ENCODE assay signal across 8 mouse cellular contexts in the genomic region with DNA sequence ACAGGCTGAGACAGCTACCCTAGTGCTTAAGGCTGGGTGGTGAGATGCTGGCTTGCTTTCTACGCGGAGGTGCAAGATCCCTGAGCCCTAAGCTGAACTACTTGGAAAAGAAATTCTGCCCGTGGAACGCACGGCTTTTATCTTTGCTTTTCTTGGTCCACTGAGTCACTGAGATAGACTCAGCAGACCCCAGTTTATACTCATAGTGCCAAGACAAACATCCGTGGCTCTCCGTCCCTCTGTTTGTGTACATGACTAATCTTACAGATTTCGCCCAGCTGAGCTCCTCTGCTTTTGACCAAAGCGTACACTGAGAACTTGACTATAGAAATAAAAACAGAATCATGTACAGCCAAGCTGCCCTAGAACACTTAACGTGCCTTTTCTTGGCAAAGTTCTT.
DNase-seq lines count a peak whose midpoint lies in the region; ATAC-seq lines count a peak whose summit lies in the region.

No protein-coding gene starts in this region.

- H3K9me3 ChIP-seq in forebrain, embryonic 10.5 days, result no peaks in the 10 kb centered on the region
- H3K9me3 ChIP-seq in forebrain, embryonic 16.5 days (ENCODE audit: control insufficient read depth, low read length), result no peaks in the 10 kb centered on the region
- H3K9me3 ChIP-seq in limb, embryonic 12.5 days, result no peaks in the 10 kb centered on the region
- no peaks in the 10 kb centered on the region for H3K9me3 ChIP-seq in limb, embryonic 10.5 days (replicated peaks)
- no peaks in the 10 kb centered on the region for H3K9me3 ChIP-seq in heart, embryonic 14.5 days (ENCODE audit: control insufficient read depth, low read length)
- no peaks in the 10 kb centered on the region for H3K9me3 ChIP-seq in lung, embryonic 15.5 days

- H3K36me3 ChIP-seq in forebrain, embryonic 10.5 days (replicated peaks), result no peaks in the 10 kb centered on the region
- no peaks in the 10 kb centered on the region for H3K36me3 ChIP-seq in forebrain, embryonic 16.5 days (ENCODE audit: control insufficient read depth, insufficient read depth)
- H3K36me3 ChIP-seq in limb, embryonic 12.5 days, result no peaks in the 10 kb centered on the region
- no peaks in the 10 kb centered on the region for H3K36me3 ChIP-seq in limb, embryonic 10.5 days
- H3K36me3 ChIP-seq in heart, embryonic 14.5 days (ENCODE audit: control insufficient read depth, insufficient read depth, low read length), result no peaks in the 10 kb centered on the region
- no peaks in the 10 kb centered on the region for H3K36me3 ChIP-seq in lung, embryonic 15.5 days

- H3K27me3 ChIP-seq in forebrain, embryonic 10.5 days (ENCODE audit: poor library complexity, severe bottlenecking), result no peaks in the 10 kb centered on the region; the same call in 1 of the 2 replicates
- H3K27me3 ChIP-seq in forebrain, embryonic 16.5 days (replicated peaks; ENCODE audit: control insufficient read depth, insufficient read depth, low read length), result no peaks in the 10 kb centered on the region
- no peaks in the 10 kb centered on the region for H3K27me3 ChIP-seq in limb, embryonic 12.5 days
- no peaks in the 10 kb centered on the region for H3K27me3 ChIP-seq in limb, embryonic 10.5 days (ENCODE audit: low read depth, poor library complexity, severe bottlenecking)
- no peaks in the 10 kb centered on the region for H3K27me3 ChIP-seq in heart, embryonic 14.5 days (ENCODE audit: control insufficient read depth, insufficient read depth, low read length)
- no peaks in the 10 kb centered on the region for H3K27me3 ChIP-seq in lung, embryonic 15.5 days

- peak overlapping the region; percentile 85 for H3K27ac ChIP-seq in forebrain, embryonic 10.5 days
- H3K27ac ChIP-seq in forebrain, embryonic 16.5 days (ENCODE audit: low read length), result no peak overlapping the region
- H3K27ac ChIP-seq in limb, embryonic 12.5 days, result no peak overlapping the region
- H3K27ac ChIP-seq in limb, embryonic 10.5 days, result no peak overlapping the region
- peak overlapping the region; percentile 69 to 88 for H3K27ac ChIP-seq in heart, embryonic 14.5 days (replicated peaks in 1 of 2; ENCODE audit: control insufficient read depth in 1 of 2, insufficient read depth in 1 of 2, low read depth in 2 of 2, low read length in 2 of 2)
- H3K27ac ChIP-seq in lung, embryonic 15.5 days, result peak overlapping the region; percentile 86

- H3K9ac ChIP-seq in forebrain, embryonic 16.5 days (replicated peaks; ENCODE audit: low read depth, low read length), result no peak overlapping the region
- H3K9ac ChIP-seq in limb, embryonic 12.5 days (replicated peaks), result no peak overlapping the region
- H3K9ac ChIP-seq in heart, embryonic 14.5 days (ENCODE audit: low read length), result peak overlapping the region; percentile 12
- H3K9ac ChIP-seq in lung, embryonic 15.5 days, result no peak overlapping the region

- WGBS in forebrain, embryonic 10.5 days, result 77% methylated on average over 10 of the region's 10 CpGs
- 78% methylated on average over 10 of the region's 10 CpGs for WGBS in forebrain, embryonic 16.5 days
- WGBS in limb, embryonic 12.5 days, result 81% methylated on average over 10 of the region's 10 CpGs
- WGBS in limb, embryonic 10.5 days, result 81% methylated on average over 10 of the region's 10 CpGs
- 19% methylated on average over 10 of the region's 10 CpGs for WGBS in heart, embryonic 14.5 days
- 7% methylated on average over 10 of the region's 10 CpGs for WGBS in lung, embryonic 15.5 days

- H3K4me3 ChIP-seq in forebrain, embryonic 10.5 days, result no peak overlapping the region
- no peak overlapping the region for H3K4me3 ChIP-seq in forebrain, embryonic 16.5 days (replicated peaks; ENCODE audit: low read length)
- H3K4me3 ChIP-seq in limb, embryonic 12.5 days (replicated peaks), result no peak overlapping the region
- H3K4me3 ChIP-seq in limb, embryonic 10.5 days, result no peak overlapping the region
- peak overlapping the region; percentile 39 to 52; a peak in 3 of 4 replicates for H3K4me3 ChIP-seq in heart, embryonic 14.5 days (ENCODE audit: control insufficient read depth in 1 of 2, insufficient read depth in 1 of 2, low read depth in 1 of 2, low read length in 2 of 2)
- peak overlapping the region; percentile 37 for H3K4me3 ChIP-seq in lung, embryonic 15.5 days

- peaks cover 24% of the 10 kb centered on the region for H3K4me1 ChIP-seq in forebrain, embryonic 10.5 days
- H3K4me1 ChIP-seq in forebrain, embryonic 16.5 days (replicated peaks; ENCODE audit: control insufficient read depth, insufficient read depth, low read length), result peaks cover 13% of the 10 kb centered on the region
- peaks cover 4% of the 10 kb centered on the region for H3K4me1 ChIP-seq in limb, embryonic 12.5 days (replicated peaks)
- H3K4me1 ChIP-seq in limb, embryonic 10.5 days, result peaks cover 18% of the 10 kb centered on the region; the same call in 1 of the 2 replicates
- H3K4me1 ChIP-seq in heart, embryonic 14.5 days (ENCODE audit: control insufficient read depth in 2 of 2, insufficient read depth in 2 of 2, low read length in 2 of 2), result peaks cover 26 to 30% of the 10 kb centered on the region in 2 experiments
- H3K4me1 ChIP-seq in lung, embryonic 15.5 days, result peaks cover 45% of the 10 kb centered on the region

- no peak for ATAC-seq in forebrain, embryonic 16.5 days
- ATAC-seq in limb, embryonic 12.5 days (ENCODE audit: insufficient number of reproducible peaks, insufficient read depth, low FRiP score, low TSS enrichment, low read depth), result no peak
- ATAC-seq in heart, embryonic 14.5 days (ENCODE audit: insufficient number of reproducible peaks, insufficient read depth, low FRiP score, low read depth), result peak; percentile 48; the same call in 1 of the 2 replicates
- ATAC-seq in lung, embryonic 15.5 days (ENCODE audit: borderline replicate concordance, extremely low read depth, low FRiP score, low TSS enrichment), result peak; percentile 29; the same call in 1 of the 2 replicates

- no peak for DNase-seq in forebrain, embryonic 10.5 days (ENCODE audit: extremely low spot score, low spot score)
- no peak for DNase-seq in limb, embryonic 10.5 days (ENCODE audit: low spot score)
- no peak for DNase-seq in gastrocnemius, postnatal 25 days
- no peak for DNase-seq in adrenal gland, postnatal 25 days

- H3K4me2 ChIP-seq in forebrain, embryonic 16.5 days (ENCODE audit: low read length), result no peak overlapping the region
- peak overlapping the region; percentile 61; the same call in 1 of the 2 replicates for H3K4me2 ChIP-seq in limb, embryonic 12.5 days
- H3K4me2 ChIP-seq in heart, embryonic 14.5 days (ENCODE audit: low read length), result peak overlapping the region; percentile 69
- peak overlapping the region; percentile 69 for H3K4me2 ChIP-seq in lung, embryonic 15.5 days

Comparison
In these comparisons a context has a peak if more than half of its experiments do, and no peak if none do; other contexts are left out.
1. H3K27ac ChIP-seq: peak in forebrain, embryonic 10.5 days (single experiment), heart, embryonic 14.5 days (2 of 2) and lung, embryonic 15.5 days (single experiment); none in forebrain, embryonic 16.5 days (single experiment), limb, embryonic 12.5 days (single experiment) and limb, embryonic 10.5 days (single experiment).
2. H3K4me3 ChIP-seq: peak in heart, embryonic 14.5 days (2 of 2) and lung, embryonic 15.5 days (single experiment); none in forebrain, embryonic 10.5 days (single experiment), forebrain, embryonic 16.5 days (single experiment), limb, embryonic 12.5 days (single experiment) and limb, embryonic 10.5 days (single experiment).
3. ATAC-seq: peak in heart, embryonic 14.5 days (single experiment) and lung, embryonic 15.5 days (single experiment); none in forebrain, embryonic 16.5 days (single experiment) and limb, embryonic 12.5 days (single experiment).